Mouse (Mus musculus): ENCODE data around the gene Casp6.

Gene Casp6

GRCm38 (mm10) chr3:129901271-129901809, at the start of gene Casp6:
TSS of gene Casp6 (plus strand) at chr3:129901425.
- peak; percentile 86 for DNase-seq

GRCm38 (mm10) chr3:129862592-129862991, 38.6 kb upstream of the Casp6 start:
- DNase-seq: no peak

DNA sequence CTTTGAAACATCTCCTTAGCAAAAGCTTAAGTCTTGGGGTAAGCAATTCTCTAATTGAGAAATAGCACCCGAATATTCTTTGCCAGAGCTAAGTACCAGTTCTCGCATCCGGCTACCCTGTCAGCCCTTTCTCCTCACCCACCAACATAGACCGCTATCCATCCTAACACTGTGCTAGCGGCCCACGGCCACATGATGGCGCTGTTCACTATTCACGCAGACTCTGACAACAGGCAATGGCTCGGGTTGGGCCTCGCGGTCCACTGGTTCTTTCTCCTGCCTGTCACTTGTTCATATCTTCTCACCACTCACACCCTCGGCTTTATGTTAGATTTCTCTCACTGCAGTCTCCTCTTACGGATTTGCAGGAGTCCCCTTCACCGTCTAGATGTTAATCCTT, 37.5 kb upstream of the Casp6 start:
- peak; percentile 63 for DNase-seq

DNA sequence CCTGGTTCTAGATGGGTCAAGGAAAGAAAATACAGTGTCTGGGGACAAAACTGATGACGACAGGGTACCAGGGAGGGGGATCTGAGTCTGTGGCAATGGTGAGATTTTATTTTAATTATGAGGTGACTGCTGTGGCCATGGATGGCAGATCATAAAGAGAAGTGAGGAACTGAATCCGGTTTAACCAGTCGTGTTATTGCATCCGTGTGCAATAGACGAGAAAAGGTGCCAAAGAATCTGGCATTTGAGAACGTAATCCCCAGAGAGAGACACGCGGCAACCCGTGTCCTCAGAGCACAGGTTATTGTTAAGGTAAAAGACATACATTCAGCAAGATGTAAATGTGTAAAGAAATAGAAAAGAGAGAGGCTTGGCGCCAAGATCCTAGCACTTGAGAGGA, 23.9 kb upstream of the Casp6 start:
- DNase-seq: no peak

DNA sequence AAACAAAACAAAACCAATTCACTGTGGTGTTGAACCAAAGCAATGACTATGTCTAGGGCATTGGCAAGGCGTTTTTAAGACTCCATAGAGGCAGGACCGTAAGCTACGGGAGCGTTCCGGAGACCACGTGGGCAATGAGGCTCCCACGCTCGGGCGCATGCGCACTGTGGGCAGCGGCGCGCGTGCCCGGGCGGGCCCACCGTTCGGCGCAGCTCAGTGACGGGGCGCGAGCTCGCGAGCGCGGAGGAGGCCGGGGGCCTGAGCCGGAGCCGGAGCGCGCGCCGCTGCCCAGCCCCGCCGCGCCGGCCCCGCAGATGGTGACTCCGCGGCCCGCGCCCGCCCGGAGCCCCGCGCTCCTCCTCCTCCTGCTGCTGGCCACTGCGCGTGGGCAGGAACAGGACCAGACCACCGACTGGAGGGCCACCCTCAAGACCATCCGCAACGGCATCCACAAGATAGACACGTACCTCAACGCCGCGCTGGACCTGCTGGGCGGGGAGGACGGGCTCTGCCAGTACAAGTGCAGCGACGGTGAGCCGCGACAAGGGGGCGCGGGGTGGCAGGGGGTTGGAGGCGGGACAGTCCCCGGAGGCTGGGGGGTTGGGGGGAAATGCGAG, 22.7 kb upstream of the Casp6 start, which contains the start of gene Pla2g12a:
TSS of gene Pla2g12a (plus strand) at position 202 of the 617 bp plus-strand sequence.
- peak; percentile 94 for DNase-seq

- peak; percentile 74 for DNase-seq
These were observed 22.0 kb upstream of the Casp6 start for GRCm38 (mm10) chr3:129879131-129879757.

- no peak for DNase-seq
These were observed 21.3 kb upstream of the Casp6 start for GRCm38 (mm10) chr3:129879913-129880312.

GRCm38 (mm10) chr3:129880925-129881593, 20.2 kb upstream of the Casp6 start:
- DNase-seq: no peak

DNA sequence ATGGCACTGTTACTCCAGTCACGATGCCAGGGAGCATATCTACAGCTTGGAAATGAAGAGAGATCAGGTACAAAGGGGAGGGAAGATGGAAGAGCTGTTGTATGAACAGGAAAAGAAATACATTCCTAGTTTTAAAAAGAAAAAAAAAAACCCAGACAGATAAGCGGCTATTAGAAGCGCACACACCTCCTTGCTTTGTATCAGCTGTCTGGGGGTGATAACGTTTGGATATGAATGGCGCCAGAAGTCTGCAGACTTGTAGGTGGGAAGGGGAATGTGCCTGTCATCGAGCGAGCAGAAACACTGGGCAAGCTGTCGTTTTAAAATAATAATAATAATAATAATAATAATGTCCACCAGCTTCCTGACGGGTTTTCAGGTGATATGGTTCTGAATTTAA, 15.6 kb upstream of the Casp6 start:
- DNase-seq: no peak

DNA sequence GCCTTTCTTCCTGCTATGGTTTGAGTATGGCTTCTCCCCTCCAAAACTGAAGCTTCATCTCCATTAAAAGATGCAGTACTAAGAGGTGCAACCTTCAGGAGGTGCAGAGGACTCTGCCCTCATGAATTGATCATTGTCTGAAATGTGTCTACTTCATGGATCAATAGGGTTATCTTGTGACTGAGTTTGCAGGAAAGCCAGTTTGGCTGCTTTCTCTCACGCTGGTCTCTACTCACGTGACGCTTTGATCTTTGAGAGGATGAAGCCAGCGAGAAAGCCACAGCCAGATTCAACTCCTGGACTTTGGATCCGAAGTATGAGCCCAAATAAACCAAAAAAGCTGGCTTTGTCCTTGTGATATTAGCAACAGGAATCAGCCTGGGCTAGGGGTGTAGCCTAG, 14.8 kb upstream of the Casp6 start:
- DNase-seq: no peak

DNA sequence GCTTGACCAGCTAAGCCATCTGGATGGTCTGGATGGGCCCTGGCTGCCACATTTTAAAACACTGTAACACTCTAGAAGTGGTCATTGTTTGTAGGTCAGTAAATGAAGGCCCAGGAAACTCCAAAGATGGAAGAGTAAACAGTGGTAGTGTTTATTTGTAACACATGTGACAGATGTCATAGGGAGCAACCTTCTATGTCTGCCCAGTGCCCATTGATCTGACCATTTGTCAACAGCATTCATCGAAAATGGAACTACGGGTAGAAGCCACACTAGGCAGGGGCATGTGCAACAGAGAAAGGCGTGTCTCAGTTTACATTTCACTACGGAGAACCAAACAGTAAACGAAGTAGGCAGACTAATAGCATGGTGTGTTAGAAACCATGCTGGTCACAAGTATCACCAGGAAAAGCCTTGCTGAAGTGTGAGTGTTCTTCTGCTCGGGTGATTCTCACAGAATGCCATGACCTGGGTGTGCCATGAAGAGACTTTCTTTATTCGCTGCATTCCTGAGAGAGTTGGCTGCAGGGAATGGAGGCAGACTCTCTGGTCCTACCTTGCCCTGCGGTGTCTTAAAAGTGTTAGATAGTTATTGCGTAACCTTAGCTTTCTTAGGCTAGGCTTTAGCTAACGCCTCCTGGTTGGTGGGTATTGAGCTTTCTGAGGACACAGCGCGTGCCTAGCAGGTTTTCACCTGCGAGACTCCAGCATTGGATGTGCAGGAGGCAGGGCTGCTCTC, 13.3 kb upstream of the Casp6 start:
- DNase-seq: no peak

DNA sequence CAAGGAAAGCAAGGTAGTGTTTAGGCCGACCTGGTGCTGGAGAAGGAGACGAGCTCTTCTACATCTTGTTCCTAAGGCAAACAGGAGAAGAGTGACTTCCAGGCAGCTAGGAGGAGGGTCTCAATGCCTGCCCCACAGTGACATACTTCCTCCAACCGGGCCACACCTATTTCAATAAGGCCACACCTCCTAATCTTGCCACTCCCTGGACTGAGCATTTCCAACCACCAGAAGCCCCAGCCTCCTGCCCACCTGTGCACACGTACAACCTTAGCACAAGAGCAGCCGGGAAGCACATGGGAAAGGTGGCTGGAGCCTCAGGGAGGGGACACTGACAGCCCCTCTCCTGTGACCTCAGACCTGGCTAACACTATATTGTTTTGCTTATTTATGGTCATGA, 9.2 kb upstream of the Casp6 start:
- no peak for DNase-seq

DNA sequence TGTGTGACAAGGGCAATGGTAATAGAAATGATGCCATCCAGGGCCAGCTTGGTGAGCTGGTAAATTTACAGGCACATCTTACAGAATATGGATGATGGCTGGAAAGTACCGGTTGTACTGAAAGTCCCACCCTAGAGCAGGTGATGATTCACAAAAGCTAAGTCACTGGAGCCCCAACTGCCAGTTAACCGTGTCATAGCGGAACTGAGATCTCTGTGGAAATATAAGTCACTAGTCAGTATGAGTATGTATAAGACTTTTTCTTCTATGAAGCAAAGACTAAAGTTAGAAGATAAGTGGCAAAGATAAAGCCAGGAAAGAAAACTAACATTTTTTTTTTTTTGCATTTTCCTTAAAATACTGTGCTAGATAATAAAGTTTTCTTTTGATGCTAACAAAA, 8.1 kb upstream of the Casp6 start:
- DNase-seq: no peak

GRCm38 (mm10) chr3:129896591-129896990, 4.6 kb upstream of the Casp6 start:
- DNase-seq: no peak

DNA sequence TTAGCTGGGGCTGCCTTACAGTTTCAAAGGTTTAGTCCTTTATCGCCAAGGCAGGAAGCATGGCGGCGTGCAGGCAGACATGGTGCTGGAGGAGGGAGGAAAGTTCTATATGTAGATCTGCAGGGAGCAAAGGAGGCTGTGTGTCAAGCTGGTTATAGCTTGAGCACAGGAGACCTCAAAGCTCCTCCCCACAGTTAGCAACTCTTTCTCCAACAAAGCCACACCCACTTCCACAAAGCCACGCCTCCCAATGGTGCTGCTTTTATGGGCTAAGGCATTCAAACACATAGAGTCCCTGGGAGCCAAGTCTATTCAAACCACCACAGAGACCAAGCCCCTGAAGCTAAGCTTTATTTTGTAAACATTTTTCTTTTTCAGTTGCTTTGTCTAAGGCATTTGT, 2.3 kb upstream of the Casp6 start:
- peak; percentile 43 for DNase-seq

GRCm38 (mm10) chr3:129903369-129903768, 2.1 kb downstream of the Casp6 start:
- DNase-seq: no peak

DNA sequence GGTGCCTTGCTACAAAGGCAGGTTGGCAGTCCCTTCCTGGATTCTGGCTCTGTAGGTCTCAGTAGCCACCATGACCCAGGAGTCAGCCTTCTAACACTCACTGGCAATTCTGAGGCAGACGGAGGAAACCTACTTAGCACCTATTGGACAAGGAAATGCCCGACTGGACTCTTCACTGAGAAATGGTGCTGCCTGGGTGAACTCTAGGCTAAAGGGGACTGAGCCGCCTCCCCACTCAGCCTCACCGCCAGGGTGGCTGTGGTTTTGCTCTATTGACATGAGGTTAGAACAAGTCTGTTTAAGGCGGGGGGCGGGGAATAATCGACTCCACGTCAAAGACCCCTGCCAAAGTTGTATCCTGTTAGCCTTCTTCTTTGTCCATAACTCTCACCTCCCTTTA, 2.6 kb downstream of the Casp6 start:
- no peak for DNase-seq

DNA sequence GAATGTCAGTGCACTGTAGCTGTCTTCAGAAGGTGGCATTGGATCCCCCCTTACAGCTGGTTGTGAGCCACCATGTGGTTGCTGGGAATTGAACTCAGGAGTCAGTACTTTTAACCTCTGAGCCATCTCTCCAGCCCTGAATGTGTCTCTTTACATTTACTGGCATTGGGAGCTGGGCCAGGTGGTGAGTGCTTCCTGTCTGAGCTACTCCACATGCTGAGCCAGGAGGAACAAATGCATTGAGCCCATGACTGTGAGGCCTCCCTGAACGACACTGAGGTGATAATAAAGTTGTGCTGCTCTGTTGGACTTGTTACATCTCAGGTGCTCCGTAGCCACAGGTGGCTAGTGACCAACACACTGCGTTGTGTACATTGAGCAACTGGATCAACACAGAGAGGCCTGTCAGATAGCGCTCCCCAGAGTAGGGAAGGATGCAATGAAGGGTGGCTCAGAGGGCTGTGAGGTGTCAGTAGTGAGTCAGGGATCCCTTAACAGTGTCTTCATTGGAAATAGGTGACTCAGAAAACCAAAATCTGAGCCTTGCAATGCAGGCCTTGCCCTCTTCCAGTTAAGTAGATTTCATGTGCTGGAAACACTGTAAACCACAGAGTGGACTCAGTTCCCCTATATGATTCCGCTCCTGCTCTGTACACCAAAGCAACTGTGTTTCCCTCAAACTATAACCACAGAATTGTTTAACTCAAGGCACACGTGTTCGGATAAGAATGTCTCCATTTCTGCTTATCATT, 3.3 kb downstream of the Casp6 start:
- DNase-seq: no peak

- DNase-seq: no peak
These were observed 10.8 kb downstream of the Casp6 start for GRCm38 (mm10) chr3:129912025-129912424.

DNA sequence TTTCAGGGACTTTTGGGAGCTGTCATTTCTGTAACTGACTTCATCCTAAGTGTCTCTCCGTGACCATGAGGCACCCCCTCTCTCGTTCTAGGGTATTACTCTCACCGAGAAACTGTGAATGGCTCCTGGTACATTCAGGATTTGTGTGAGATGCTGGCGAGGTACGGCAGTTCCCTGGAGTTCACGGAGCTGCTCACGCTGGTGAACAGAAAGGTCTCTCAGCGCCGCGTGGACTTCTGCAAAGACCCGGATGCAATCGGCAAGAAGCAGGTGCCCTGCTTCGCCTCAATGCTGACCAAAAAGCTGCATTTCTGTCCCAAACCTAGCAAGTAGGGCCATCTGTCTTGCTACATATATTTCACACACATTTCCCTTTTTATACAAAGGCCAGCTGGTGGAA, 12.0 kb downstream of the Casp6 start:
- DNase-seq: no peak

GRCm38 (mm10) chr3:129917424-129917823, 16.2 kb downstream of the Casp6 start:
- no peak for DNase-seq

DNA sequence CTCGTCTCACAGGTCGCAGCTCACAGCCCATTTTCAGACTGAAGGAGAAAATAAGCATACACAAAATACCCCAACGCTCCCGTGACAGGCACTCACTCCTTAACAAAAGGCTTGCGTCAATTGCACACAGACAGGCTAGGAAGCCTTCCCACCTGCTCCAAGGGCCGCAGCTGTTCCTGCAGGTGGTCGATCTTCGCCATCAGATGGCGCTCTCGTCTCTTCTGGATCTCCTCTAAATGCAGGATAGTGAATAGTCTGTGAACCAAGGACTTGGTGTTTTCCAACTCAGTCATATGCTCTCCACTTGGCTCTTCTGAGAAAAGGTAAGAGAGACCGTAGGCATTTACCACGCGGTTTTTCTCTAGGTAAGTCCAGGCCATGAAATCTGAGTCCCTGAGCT, 17.2 kb downstream of the Casp6 start:
- peak; percentile 80 for DNase-seq

- no peak for DNase-seq
These were observed 22.4 kb downstream of the Casp6 start for GRCm38 (mm10) chr3:129923581-129923980.
